Mouse (Mus musculus) C2C12 (cell line): ENCODE measurements around the gene Lbx2. TPM values are rescaled to one million over a fixed set of nuclear protein-coding genes. Genes with fewer than 3 reads are reported as not detected.
A peak's percentile ranks its signal among the peaks of the same experiment; 100 is the strongest.

Experiments used
- H3K27me3 ChIP-seq: one replicate; pipeline ENCODE4 v1.6.1; 2011; ENCODE audit not compliant: control insufficient read depth, insufficient read depth, insufficient read length
- H3K36me3 ChIP-seq: one replicate; pipeline ENCODE4 v1.6.1; 2011; ENCODE audit not compliant: control insufficient read depth, insufficient read depth
- H3K4me3 ChIP-seq: one replicate; pipeline ENCODE4 v1.5.1; 2011; ENCODE audit warnings: mild to moderate bottlenecking, control low read depth; ENCODE audit not compliant: poor library complexity, insufficient read depth, severe bottlenecking
- H3K79me2 ChIP-seq: one replicate; pipeline ENCODE4 v1.6.1; 2011; ENCODE audit not compliant: control insufficient read depth, insufficient read depth
- H3K79me3 ChIP-seq: one replicate; pipeline ENCODE4 v1.6.1; 2011; ENCODE audit warnings: low read depth, control low read depth
- H3ac ChIP-seq: one replicate; pipeline ENCODE3; 2011; ENCODE audit warnings: low read depth; ENCODE audit not compliant: control insufficient read depth, insufficient read length
- CEBPB ChIP-seq: IDR thresholded peaks from one replicate; pipeline ENCODE4 v1.6.1; 2011; ENCODE audit warnings: low read depth, mild to moderate bottlenecking, control low read depth, moderate library complexity
- CTCF ChIP-seq: IDR thresholded peaks from one replicate; pipeline ENCODE4 v1.5.1; 2011; ENCODE audit not compliant: control insufficient read depth, insufficient read depth, insufficient read length
- FOSL1 ChIP-seq: IDR thresholded peaks from one replicate; pipeline ENCODE4 v1.8.0; 2011; ENCODE audit warnings: mild to moderate bottlenecking, low read length; ENCODE audit not compliant: poor library complexity, insufficient read depth, severe bottlenecking
- MAX ChIP-seq: IDR thresholded peaks from one replicate; pipeline ENCODE4 v1.6.1; 2011; ENCODE audit warnings: mild to moderate bottlenecking, control low read depth
- MYOD1 ChIP-seq: IDR thresholded peaks from one replicate; pipeline ENCODE4 v1.6.1; 2011; ENCODE audit warnings: low read depth; ENCODE audit not compliant: control insufficient read depth, insufficient read length
- MYOG ChIP-seq: IDR thresholded peaks from one replicate; pipeline ENCODE4 v1.6.1; 2011; ENCODE audit not compliant: control insufficient read depth, insufficient read length; ENCODE audit errors: extremely low read depth
- USF1 ChIP-seq: IDR thresholded peaks from one replicate; pipeline ENCODE4 v1.6.1; 2011; ENCODE audit warnings: low read depth, mild to moderate bottlenecking, control low read depth, moderate library complexity
- polyA plus RNA-seq: library from polyadenylated mRNA; unstranded; fragments of >200 nt; fragmentation: generic; extraction: Trizol; gene quantifications from one replicate; pipeline ENCODE4 v1.2.1, GENCODE M21; 2012; ENCODE audit warnings: missing spikeins

The Lbx2 gene
- polyA plus RNA-seq, 1 experiment = 0.11 TPM

GRCm38 (mm10) chr6:83092416-83093127, 6.4 kb downstream of the Lbx2 start:
- Histone ChIP-seq H3K79me2 (no peaks in the 10 kb centered on the region), H3ac (no peak overlapping the region), H3K4me3 (no peak overlapping the region), H3K27me3 (peaks cover 33% of the 10 kb centered on the region), H3K79me3 (no peaks in the 10 kb centered on the region), H3K36me3 (no peaks in the 10 kb centered on the region)
- no peak for TF ChIP-seq CTCF
- no peak for TF ChIP-seq MYOD1
- TF ChIP-seq FOSL1 = no peak
- TF ChIP-seq MYOG = no peak
- no peak for TF ChIP-seq CEBPB
- TF ChIP-seq USF1 = no peak
- TF ChIP-seq MAX = no peak

DNA sequence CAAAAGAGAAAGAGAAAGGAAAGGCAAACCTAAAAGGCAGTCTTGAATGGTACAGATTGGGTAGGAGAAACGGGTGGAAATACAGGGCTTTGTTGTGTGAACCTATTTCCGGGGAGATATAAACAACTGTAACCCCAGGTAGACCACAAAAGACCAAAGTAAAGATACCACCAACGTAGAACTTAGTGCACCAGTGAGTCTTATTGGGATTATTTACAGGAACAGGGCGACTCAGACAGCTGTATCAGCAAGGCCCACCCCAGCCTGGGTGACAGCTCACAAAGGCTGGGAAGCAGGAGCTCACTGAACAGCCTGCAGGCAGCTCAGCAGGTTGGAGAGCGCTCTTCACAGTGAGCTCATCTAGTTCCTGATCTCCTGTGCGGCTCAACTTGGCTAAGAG, 9.8 kb downstream of the Lbx2 start:
- no peaks in the 10 kb centered on the region for H3K79me2 ChIP-seq
- TF ChIP-seq FOSL1 (no peak), CEBPB (no peak), USF1 (no peak), MAX (no peak), MYOD1 (no peak), CTCF (no peak), MYOG (no peak)
- H3K36me3 ChIP-seq = no peaks in the 10 kb centered on the region
- H3ac ChIP-seq = no peak overlapping the region
- no peaks in the 10 kb centered on the region for H3K79me3 ChIP-seq
- H3K27me3 ChIP-seq = peaks cover 7% of the 10 kb centered on the region
- H3K4me3 ChIP-seq = no peak overlapping the region

GRCm38 (mm10) chr6:83098411-83098810, 12.2 kb downstream of the Lbx2 start:
- H3ac ChIP-seq = no peak overlapping the region
- H3K79me2 ChIP-seq = no peaks in the 10 kb centered on the region
- H3K4me3 ChIP-seq = no peak overlapping the region
- peaks cover 4% of the 10 kb centered on the region for H3K27me3 ChIP-seq
- H3K36me3 ChIP-seq = no peaks in the 10 kb centered on the region
- TF ChIP-seq FOSL1 (no peak), MAX (no peak), MYOD1 (no peak), CEBPB (no peak), USF1 (no peak), CTCF (no peak)
- H3K79me3 ChIP-seq = no peaks in the 10 kb centered on the region

DNA sequence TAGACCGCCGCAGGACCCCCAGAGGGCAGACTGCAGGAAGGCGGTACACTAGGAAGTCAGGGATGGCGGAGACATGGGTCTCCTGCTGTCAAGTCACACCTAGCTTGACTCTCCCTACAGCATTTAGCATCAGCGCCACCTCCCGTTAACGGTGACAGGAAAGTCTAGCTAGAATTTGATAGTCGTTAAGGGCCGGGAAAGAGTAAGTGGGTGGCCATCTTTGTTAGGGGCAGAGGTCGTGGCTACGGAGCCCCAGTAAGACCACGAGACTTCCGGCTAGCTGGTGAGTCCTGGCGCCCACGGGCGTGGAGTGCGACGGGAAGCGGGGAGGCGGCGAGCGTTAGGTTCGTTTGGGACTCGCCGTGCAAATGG, 15.1 kb downstream of the Lbx2 start, which contains the start of the genes Ccdc142 and Gm42688:
Gene Ccdc142 (plus strand): TSS at position 286 of the 372 bp plus-strand sequence.
Gene Gm42688 (plus strand): TSS at position 302 of the 372 bp plus-strand sequence.
- TF ChIP-seq CEBPB (no peak), CTCF (peak; percentile 9), USF1 (peak; percentile 49)
- Histone ChIP-seq H3K4me3 (peak within 1 kb of the TSS; percentile 51), H3K79me2 (no peaks in the 10 kb centered on the region), H3K36me3 (no peaks in the 10 kb centered on the region), H3ac (peak within 1 kb of the TSS; percentile 90), H3K79me3 (no peaks in the 10 kb centered on the region), H3K27me3 (no peaks in the 10 kb centered on the region)

- peak; percentile 62 for TF ChIP-seq CTCF
- TF ChIP-seq USF1 = no peak
- TF ChIP-seq MYOD1 = no peak
- no peak for TF ChIP-seq MAX
- TF ChIP-seq FOSL1 = no peak
- no peaks in the 10 kb centered on the region for H3K27me3 ChIP-seq
Observed at GRCm38 (mm10) chr6:83101688-83102556, 15.8 kb downstream of the Lbx2 start.

More at GRCm38 (mm10) chr6:83101688-83102556, 15.8 kb downstream of the Lbx2 start:
- Histone ChIP-seq H3K36me3 (no peaks in the 10 kb centered on the region), H3K79me2 (no peaks in the 10 kb centered on the region), H3K4me3 (peak overlapping the region; percentile 51), H3ac (peak overlapping the region; percentile 90), H3K79me3 (no peaks in the 10 kb centered on the region)
